Comparison of ENCODE assay signal across 10 mouse cellular contexts in the genomic region with DNA sequence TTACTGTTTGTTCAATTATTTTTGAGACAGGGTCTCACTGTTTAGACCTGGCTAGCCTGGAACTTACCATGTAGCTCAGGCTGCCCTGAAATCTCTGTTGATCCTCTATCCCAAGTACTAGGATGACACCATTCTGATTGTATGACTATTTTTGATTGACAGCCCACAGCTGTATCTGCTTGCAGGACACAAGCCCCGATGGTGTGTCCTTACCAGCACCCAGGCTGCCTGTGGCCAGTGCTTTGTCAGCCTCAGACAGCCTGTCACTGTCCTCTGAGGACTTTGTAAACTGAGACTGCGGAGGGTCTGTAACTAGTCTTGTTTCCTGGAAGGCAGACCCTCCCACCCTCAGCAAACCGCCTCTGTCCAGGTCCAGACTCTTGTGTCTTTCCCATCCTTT.
DNase-seq lines count a peak whose midpoint lies in the region; ATAC-seq and TF ChIP-seq lines count a peak whose summit lies in the region.
"Had no signal": no experiment of that assay in that cellular context is flagged by ENCODE, and none has a peak within 500 bp of the region (broad histone marks: within the 10 kb centered on the region; RNA-seq: fewer than 3 reads in every experiment).

No protein-coding gene starts in this region.

- TF ChIP-seq CTCF in gastrocnemius, adult 2 months (IDR thresholded peaks at IDR 0.05), result no peak
- no peak for TF ChIP-seq CTCF in C2C12 (IDR thresholded peaks at IDR 0.05; ENCODE audit: control insufficient read depth, insufficient read depth, insufficient read length)

- H3ac ChIP-seq in C2C12 (ENCODE audit: control insufficient read depth, insufficient read length, low read depth), result no peak overlapping the region

- H3K79me3 ChIP-seq in C2C12 (ENCODE audit: low read depth), result no peaks in the 10 kb centered on the region

- ATAC-seq in erythroid progenitor cell, adult 5-6 weeks (replicated peaks; ENCODE audit: low FRiP score, poor library complexity, severe bottlenecking), result 0 out of 2 replicates have a peak, but pooled peaks have one; percentile 16

- H3K36me3 ChIP-seq in C2C12 (ENCODE audit: control insufficient read depth, insufficient read depth), result no peaks in the 10 kb centered on the region
- H3K36me3 ChIP-seq: embryonic facial prominence, embryonic 13.5 days; heart, embryonic 13.5 days; hindbrain, embryonic 15.5 days had no signal

- H3K79me2 ChIP-seq in C2C12 (ENCODE audit: control insufficient read depth, insufficient read depth), result no peaks in the 10 kb centered on the region

- no peak overlapping the region for H3K4me3 ChIP-seq in gastrocnemius, adult 2 months
- no peak overlapping the region for H3K4me3 ChIP-seq in C2C12 (ENCODE audit: insufficient read depth, poor library complexity, severe bottlenecking)
- H3K4me3 ChIP-seq: embryonic facial prominence, embryonic 13.5 days; forebrain, embryonic 13.5 days; heart, embryonic 13.5 days; hindbrain, embryonic 15.5 days had no signal

- intact Hi-C loops in gastrocnemius, adult 2 months (cut with DNase I), result no loop called here
- intact Hi-C loops in gastrocnemius, postnatal 14 days (cut with DNase I; ENCODE audit: low total_unique reads), result loop anchor here (10.0 kb wide), 1 partner anchor 83 kb away; no protein-coding TSS in a partner anchor

- no peaks in the 10 kb centered on the region for H3K27me3 ChIP-seq in C2C12 (ENCODE audit: control insufficient read depth, insufficient read depth, insufficient read length)

- peak; percentile 63 for DNase-seq in gastrocnemius, adult 2 months
- no peak for DNase-seq in gastrocnemius, postnatal 14 days
- DNase-seq in skeletal muscle tissue, adult 2 months (ENCODE audit: low read depth, low spot score), result peak; percentile 80
- DNase-seq in layer of hippocampus, postnatal 25 days (ENCODE audit: extremely low spot score in 1 of 2, low spot score in 1 of 2), result no peak

- H3K27ac ChIP-seq in gastrocnemius, adult 2 months, result peak overlapping the region; percentile 80
- H3K27ac ChIP-seq: embryonic facial prominence, embryonic 13.5 days; forebrain, embryonic 13.5 days; heart, embryonic 13.5 days; hindbrain, embryonic 15.5 days had no signal

TF ChIP-seq in C2C12, 6 proteins besides CTCF, POLR2A, EP300 and RAD21:
- no peak for TF ChIP-seq MAX (IDR thresholded peaks at IDR 0.05)
- peak; percentile 75 for TF ChIP-seq MYOD1 (IDR thresholded peaks at IDR 0.05; ENCODE audit: control insufficient read depth, insufficient read length, low read depth)

Comparison
In these comparisons a context has a peak if more than half of its experiments do, and no peak if none do; other contexts are left out.
1. DNase-seq: peak in gastrocnemius, adult 2 months (single experiment) and skeletal muscle tissue, adult 2 months (single experiment); none in gastrocnemius, postnatal 14 days (single experiment) and layer of hippocampus, postnatal 25 days (0 of 2).